Mouse (Mus musculus) thymus, adult 2 months (tissue): Measurements from ENCODE around the gene Gm10271. TPM values are rescaled to one million over a fixed set of nuclear protein-coding genes. Genes with fewer than 3 reads are reported as not detected.

ENCODE experiments used
- DNase-seq: peaks from one replicate; pipeline ENCODE4 v3.0.0; 2021
- H3K27ac ChIP-seq: fragments of 200-500 bp; 2 replicates; pipeline ENCODE4 v1.5.1; 2012; ENCODE audit warnings: low read length, control low read depth; ENCODE audit not compliant: control insufficient read depth, insufficient read depth
- H3K27me3 ChIP-seq: fragments of 200-500 bp; 2 replicates; pipeline ENCODE4 v1.6.1; 2012; ENCODE audit warnings: mild to moderate bottlenecking, low read length, moderate library complexity, mixed read lengths; ENCODE audit not compliant: control insufficient read depth, insufficient read depth
- H3K36me3 ChIP-seq: fragments of 200-500 bp; 2 replicates; pipeline ENCODE4 v1.6.1; 2012; ENCODE audit warnings: mild to moderate bottlenecking, low read length, moderate library complexity; ENCODE audit not compliant: control insufficient read depth, insufficient read depth
- H3K4me1 ChIP-seq: fragments of 200-500 bp; replicated peaks from 2 replicates; pipeline ENCODE4 v1.6.1; 2012; ENCODE audit warnings: low read length; ENCODE audit not compliant: control insufficient read depth, insufficient read depth
- H3K4me3 ChIP-seq: fragments of 200-500 bp; 2 replicates; pipeline ENCODE4 v1.5.1; 2012; ENCODE audit warnings: mild to moderate bottlenecking, low read length, control low read depth, moderate library complexity; ENCODE audit not compliant: control insufficient read depth, insufficient read depth
- CTCF ChIP-seq: fragments of 200-500 bp; IDR thresholded peaks from 2 replicates; pipeline ENCODE4 v1.5.1; 2012; ENCODE audit warnings: mild to moderate bottlenecking, control low read depth, low read length, moderate library complexity, borderline replicate concordance; ENCODE audit not compliant: control insufficient read depth, poor library complexity, insufficient read depth; ENCODE audit errors: extremely low read depth
- POLR2A ChIP-seq: fragments of 200-500 bp; IDR thresholded peaks from 2 replicates; pipeline ENCODE4 v1.6.1; 2012; ENCODE audit warnings: mild to moderate bottlenecking, low read length, control low read depth, moderate library complexity; ENCODE audit not compliant: control insufficient read depth, poor library complexity, insufficient read depth; ENCODE audit errors: extremely low read depth
- WGBS: fragments of 180-500 bp; shearing (Covaris S2); methylation state at CpG from one replicate; pipeline ENCODE4 v1.1.7; 2018; 5-methylcytosine and 5-hydroxymethylcytosine counted together
- polyA plus RNA-seq: library from polyadenylated mRNA; depleted of rRNA; stranded (reverse); fragments of >200 nt; gene quantifications from 2 replicates; pipeline ENCODE4 v1.2.3, GENCODE M21; 2012

Gm10271 gene
- polyA plus RNA-seq, 1 experiment = not detected

DNA sequence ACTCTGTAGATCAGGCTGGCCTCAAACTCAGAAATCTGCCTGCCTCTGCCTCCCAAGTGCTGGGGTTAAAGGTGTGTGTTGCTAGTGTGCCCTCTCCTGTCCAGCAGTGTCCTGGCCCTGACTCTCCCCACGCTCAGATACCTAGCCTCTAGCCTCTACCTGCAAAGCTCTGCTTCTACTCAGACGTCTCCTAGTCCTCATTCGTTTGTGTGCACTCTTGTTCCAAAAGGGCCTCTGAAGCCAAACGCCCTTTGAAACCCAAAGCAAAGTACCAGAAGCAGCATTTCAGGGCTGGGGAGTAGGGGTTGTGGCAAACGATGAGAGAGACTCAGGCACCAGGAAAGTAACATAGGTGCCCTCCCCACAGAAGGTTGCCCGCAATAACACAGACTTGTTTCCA is 37.3 kb upstream of the Gm10271 start:
- no peaks in the 10 kb centered on the region for H3K36me3 ChIP-seq
- 96% methylated on average over 6 of the region's 6 CpGs for WGBS
- H3K27me3 ChIP-seq = no peaks in the 10 kb centered on the region
- TF ChIP-seq CTCF (no peak), POLR2A (no peak)
- H3K4me3 ChIP-seq = no peak overlapping the region
- H3K4me1 ChIP-seq = no peaks in the 10 kb centered on the region
- no peak overlapping the region for H3K27ac ChIP-seq
- no peak for DNase-seq

DNA sequence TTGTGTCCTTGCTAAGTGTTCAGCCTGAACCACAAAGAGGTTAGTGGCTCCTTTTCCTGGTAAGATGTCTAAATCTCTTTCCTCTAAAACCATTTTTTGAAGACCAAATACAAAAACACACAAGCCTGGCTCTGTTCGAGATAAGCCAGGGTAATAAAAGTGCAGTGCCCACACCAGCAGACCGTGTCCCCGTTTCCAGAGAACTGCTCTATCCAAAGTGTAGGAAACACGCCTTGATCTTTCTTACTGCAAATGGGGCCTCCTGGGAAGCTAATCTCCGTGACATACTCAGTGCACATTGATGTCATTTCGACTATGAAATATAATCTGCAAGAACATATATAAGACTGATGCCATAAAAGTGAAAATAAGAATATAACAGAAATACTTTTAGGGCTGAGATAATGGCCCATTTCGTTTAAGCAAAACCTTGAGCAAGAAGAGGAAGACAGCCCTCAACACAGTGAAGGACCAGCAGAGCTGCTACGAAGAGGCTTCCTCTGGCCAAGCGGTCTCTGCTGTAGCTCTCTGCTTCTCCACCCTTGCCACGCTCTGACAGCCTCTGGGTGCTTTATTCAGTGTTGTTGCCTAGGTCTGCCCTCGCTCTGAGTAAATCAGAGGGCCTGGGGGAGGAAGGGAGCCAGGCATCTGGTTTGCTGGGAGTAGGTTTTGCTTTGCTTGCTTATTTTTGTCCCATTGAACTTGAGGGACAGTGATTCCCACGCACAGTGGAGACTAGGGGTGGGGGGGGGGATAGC is 33.5 kb upstream of the Gm10271 start:
- DNase-seq = no peak
- 74% methylated on average over 12 of the region's 12 CpGs for WGBS
- Histone ChIP-seq H3K4me3 (no peak overlapping the region), H3K27ac (no peak overlapping the region), H3K36me3 (no peaks in the 10 kb centered on the region), H3K4me1 (no peaks in the 10 kb centered on the region), H3K27me3 (no peaks in the 10 kb centered on the region)
- no peak for TF ChIP-seq CTCF
- TF ChIP-seq POLR2A = no peak

DNA sequence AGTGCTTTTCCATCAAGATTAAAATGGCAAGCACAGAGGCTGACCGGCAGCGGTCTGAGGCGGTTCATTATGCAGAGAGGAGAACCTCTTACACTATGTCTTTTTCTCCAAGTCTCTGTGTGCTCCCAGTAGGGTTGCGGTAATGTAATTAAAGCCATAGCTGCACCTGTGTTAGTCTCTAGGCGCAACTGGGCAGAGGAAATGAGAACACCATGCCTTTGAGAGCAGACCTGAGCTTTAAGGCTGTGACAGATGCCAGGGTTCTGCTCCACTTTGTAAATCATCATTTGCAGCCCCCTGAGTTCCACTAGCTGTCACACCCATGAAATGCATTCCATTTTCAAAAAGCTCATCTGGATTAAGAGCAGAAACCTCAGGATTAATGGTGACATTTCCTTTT is 32.3 kb upstream of the Gm10271 start:
- Histone ChIP-seq H3K4me1 (no peaks in the 10 kb centered on the region), H3K4me3 (no peak overlapping the region)

DNA sequence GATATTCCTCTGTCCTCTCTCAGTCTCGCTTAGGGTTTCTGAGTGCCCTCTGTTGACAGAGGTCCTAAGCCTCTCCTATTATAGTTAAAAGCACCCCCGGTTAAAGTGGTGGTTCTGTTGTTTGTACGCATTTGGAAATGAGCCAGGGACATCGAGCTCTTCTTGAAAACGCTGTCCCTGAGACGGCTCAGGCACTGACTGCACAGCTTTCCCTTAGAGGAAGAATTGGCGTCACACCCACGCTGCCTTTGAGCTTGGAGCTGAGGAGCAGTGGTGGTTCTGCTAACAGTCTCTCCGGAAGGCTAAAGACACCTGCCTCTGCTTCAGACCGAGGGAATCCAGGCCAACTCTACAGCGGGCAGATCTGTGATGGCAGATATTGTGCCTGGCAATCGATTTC is 28.6 kb upstream of the Gm10271 start:
- Histone ChIP-seq H3K27me3 (no peaks in the 10 kb centered on the region), H3K27ac (no peak overlapping the region), H3K4me3 (no peak overlapping the region), H3K36me3 (no peaks in the 10 kb centered on the region), H3K4me1 (no peaks in the 10 kb centered on the region)
- WGBS = 84% methylated on average over 12 of the region's 12 CpGs
- no peak for DNase-seq
- TF ChIP-seq CTCF = no peak
- TF ChIP-seq POLR2A = no peak

More for the DNA sequence above, 32.3 kb upstream of the Gm10271 start:
- no peak for DNase-seq
- WGBS = 91% methylated on average over 5 of the region's 5 CpGs
- Histone ChIP-seq H3K27me3 (no peaks in the 10 kb centered on the region), H3K36me3 (no peaks in the 10 kb centered on the region), H3K27ac (no peak overlapping the region)
- TF ChIP-seq POLR2A (no peak), CTCF (no peak)

DNA sequence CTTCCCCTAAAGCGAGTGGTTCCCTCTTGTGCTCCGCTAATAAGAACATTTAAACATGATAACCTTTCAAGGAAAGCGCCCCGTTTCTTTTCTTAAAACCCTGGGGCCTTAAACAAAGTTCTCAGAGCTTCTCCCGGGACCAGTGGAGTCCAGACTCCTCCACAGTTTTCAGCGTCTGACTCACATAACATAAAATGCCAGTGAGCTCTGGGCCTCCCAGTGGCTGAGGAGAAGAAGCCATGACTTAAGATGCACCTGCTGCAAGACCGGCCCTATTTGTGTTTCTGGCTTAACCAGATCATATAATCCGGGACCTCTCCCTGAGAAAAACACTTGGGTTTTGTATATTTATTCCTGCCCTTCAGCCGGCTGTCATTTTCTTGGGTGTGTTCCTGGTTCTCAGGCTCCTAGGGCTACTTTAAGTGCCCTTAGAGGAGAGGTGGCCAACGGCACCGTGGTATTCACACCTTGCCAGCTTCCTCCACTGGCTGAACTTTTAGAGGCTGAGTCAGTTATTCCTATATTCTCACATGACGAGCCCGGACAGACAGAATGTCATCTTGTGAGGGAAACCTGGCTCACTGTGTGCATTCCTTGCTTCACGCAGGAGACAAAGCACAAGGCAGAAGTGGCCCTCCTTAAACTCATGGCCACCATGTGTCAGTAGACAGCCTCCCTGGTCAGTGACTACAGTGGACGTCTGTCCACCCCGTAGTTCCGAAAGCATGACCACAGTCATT is 26.5 kb upstream of the Gm10271 start:
- no peak for DNase-seq
- no peaks in the 10 kb centered on the region for H3K36me3 ChIP-seq
- H3K27me3 ChIP-seq = no peaks in the 10 kb centered on the region
- TF ChIP-seq CTCF = no peak
- no peak for TF ChIP-seq POLR2A
- H3K4me1 ChIP-seq = no peaks in the 10 kb centered on the region
- no peak overlapping the region for H3K4me3 ChIP-seq
- 91% methylated on average over 17 of the region's 17 CpGs for WGBS
- no peak overlapping the region for H3K27ac ChIP-seq

DNA sequence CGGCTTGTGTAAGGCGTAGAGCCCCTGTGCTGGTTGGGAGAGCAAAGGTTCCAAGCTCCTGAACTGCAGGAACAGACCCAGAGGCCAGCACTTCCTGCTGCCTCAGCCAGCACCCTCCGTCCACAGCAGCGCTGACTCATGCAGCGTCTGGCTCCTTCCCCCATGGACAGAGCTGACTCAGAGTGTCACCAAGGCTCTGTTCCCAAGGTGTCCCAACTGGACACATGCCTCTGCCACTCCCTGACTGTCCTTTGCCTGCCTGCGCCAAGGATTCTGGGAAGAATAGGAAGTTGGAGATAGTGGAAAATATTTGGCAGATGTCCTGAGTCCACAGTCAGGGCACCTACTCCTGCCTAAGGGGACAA is 23.8 kb upstream of the Gm10271 start:
- H3K27me3 ChIP-seq = no peaks in the 10 kb centered on the region
- no peaks in the 10 kb centered on the region for H3K4me1 ChIP-seq
- no peak overlapping the region for H3K4me3 ChIP-seq
- H3K36me3 ChIP-seq = no peaks in the 10 kb centered on the region
- no peak for DNase-seq
- TF ChIP-seq CTCF = no peak
- no peak for TF ChIP-seq POLR2A
- no peak overlapping the region for H3K27ac ChIP-seq
- 46% methylated on average over 6 of the region's 6 CpGs for WGBS
